Mouse (Mus musculus) left cerebral cortex, postnatal 10 days (tissue): Measurements from ENCODE around the gene Tmem178b. TPM values are rescaled to one million over a fixed set of nuclear protein-coding genes. Genes with fewer than 3 reads are reported as not detected.

Experiments
- DNase-seq, 2 experiments: peaks; one replicate each; pipeline ENCODE4 v3.0.0; 2021 to 2022; ENCODE audit warnings: low spot score in 2 of 2, mixed read lengths in 1 of 2; ENCODE audit errors: extremely low spot score in 1 of 2
- intact Hi-C: fragments of 180-260 bp; cut with DNase I; formaldehyde crosslinking; loops from one replicate; pipeline ENCODE4 v1.15.1; 2025
- total RNA-seq, 2 experiments: library from RNA; stranded (reverse); gene quantifications; 2 replicates each; pipeline ENCODE4 v1.2.3; 2021

Tmem178b gene
- total RNA-seq, 2 experiments from 2014 or later, result 408 to 421 TPM

DNA sequence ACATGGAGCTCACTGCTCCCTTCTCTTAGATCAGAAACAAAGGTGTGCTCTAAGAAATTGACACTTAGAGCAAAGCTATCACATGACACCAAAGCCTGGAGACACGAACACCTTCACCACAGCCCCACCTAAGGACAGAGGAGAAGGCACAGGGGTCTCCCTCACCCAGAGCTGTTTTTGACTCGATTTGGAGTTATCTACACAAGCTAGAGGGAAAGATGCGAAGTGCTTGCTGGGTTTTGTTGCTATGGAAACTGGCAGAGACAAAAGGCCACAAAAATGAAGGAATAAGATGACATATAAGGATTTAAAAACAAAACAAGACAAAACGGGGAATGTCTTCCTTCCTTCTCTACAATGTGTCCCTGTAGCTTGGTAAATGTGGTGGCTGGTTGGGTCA lies 248.4 kb downstream of the Tmem178b start:
- intact Hi-C loops, result no loop called here

DNA sequence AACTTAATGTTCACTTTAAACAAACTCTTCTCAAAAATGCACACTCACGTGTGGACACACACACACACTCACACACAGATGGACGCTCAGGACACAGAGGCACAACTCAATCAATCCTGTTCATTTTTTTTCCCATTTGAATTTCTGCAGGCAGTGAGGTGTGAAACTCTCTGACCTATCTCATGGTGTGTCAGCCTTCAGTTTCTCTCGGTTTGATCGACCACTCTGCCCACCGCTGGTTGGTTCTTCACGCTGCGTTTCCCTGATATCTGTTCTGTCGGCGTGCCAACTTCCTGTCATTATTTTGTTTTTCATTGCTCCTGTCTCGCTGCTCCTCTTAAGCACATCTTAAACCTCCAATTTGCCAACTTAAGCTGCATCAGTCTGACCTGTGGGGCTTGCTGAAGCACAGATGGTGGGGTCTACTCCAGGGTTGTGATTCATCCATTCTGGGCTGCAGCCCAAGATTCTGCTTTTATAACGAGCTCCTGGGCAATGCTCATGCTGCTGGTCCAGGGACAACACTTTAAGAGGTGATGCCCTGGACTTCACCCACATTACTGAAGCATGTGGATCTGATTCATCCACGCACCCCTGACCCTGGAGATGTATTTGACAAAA lies 250.1 kb downstream of the Tmem178b start:
- no peak for DNase-seq

More for the DNA sequence above, 248.4 kb downstream of the Tmem178b start:
- peak in 1 of 2 experiments; percentile 34 for DNase-seq

DNA sequence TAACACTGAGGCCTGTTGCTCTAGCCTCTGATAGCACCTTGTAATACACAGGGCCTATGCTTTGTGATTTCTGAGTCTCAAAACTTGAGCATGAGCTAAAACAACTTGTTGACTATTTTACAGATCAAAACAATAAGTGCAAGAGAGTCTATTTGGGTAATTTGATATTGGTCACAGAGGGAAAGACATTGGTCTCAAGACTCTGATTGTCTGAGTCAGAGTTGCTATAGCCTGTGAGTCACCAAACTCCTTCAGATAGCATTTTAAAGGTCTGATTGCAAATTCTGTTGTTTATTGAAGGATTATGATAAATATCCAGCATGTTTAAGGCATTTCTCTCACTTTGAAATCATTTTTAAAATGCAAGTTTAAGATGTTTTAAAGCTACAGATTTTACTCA lies 250.9 kb downstream of the Tmem178b start:
- intact Hi-C loops, result no loop called here
- no peak for DNase-seq

More for the DNA sequence above, 250.1 kb downstream of the Tmem178b start:
- intact Hi-C loops, result no loop called here

DNA sequence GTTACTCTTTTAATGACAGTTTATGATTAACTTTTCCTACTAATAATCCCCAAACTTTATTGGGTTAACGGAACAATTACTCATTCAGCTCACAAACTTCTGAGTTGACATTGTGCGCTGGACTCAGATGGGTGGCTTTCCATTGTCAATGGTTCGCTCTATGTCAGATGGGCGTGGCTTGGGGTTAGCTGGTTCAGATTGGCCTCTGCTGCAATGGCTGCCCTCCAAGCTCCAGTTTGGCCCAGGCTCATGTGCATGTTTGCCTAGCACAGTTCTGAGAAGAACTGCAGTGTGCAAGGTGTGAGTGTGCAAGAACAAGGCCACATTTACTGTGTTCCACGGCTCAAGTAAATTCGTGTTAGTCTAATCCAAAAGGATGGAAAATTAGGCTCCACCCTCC lies 255.6 kb downstream of the Tmem178b start:
- intact Hi-C loops, result no loop called here
- no peak for DNase-seq

DNA sequence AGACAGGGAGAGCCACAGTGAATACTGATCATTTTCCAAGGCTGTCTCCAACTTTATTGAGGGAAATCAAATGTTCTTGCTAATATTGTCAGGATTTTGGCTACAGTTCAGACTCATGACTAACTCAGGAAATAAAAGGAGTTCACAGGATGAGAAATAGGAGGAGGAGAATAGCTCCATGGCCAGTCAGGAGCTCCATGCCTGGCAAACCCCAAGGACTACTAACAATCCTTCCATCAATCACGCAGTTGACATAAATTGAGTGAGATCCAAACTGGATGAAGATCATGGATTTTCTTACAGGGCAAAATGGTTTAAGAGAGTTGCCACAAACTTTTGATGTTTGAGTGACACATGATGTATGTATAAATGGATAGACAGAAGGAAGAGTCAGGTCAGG lies 258.9 kb downstream of the Tmem178b start:
- intact Hi-C loops, result no loop called here
- DNase-seq, result no peak

DNA sequence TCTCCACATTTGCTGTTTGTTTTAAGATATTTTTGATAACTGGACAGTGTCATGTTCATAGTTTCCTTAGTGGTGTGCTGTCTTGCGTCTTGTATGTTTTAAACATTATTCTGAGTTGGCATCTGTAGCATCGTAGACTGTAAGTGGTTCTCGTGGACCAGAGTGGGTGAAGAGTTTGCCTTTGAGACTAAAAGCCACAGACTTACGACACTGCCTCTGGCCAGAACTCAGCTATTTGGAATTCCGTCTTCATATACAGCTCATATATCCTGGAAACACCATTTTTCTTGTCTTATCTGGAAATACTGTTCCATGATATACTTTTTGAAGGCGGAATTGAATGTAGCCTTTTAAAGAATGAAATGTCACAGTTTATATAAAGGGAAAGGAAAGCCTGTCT lies 260.4 kb downstream of the Tmem178b start:
- intact Hi-C loops, result no loop called here
- DNase-seq, result no peak

DNA sequence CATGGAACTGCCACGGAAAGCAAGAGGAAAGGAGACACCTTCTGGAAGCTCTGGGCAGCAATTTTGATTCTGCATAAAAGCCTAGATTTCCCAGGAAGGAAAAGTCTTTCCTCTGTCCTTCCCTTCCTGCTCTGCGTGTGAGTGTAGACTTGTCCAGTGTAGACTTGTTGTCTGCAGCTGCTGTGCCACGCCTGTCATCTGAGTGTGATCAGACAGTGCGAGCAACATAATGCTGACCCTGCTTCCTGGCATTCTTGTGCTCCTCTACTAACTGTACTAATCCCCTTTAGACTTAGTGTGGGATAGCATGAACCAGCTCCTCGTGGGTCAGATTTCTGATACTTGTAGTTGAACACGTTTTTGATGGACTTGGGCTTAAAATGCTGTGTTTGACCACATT lies 262.6 kb downstream of the Tmem178b start:
- intact Hi-C loops, result no loop called here
- no peak for DNase-seq

DNA sequence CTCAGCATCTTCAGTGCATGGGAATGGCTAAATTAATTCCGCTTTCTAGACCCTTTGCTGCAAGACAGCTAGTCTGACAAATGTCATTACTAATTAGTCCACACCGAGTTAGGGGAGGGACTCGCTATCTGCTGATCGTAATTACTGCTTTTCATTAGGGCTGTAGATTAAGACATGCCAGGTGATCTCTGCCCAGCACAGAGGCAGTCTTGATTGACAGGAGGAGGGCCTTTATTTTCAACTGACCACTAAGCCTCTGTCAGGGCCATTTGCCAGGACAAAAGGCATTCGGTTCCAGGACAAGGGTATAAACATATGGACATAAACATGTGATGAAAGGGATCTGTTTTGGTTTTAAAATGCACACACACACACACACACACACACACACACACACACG lies 264.3 kb downstream of the Tmem178b start:
- DNase-seq, result no peak
- intact Hi-C loops, result no loop called here

DNA sequence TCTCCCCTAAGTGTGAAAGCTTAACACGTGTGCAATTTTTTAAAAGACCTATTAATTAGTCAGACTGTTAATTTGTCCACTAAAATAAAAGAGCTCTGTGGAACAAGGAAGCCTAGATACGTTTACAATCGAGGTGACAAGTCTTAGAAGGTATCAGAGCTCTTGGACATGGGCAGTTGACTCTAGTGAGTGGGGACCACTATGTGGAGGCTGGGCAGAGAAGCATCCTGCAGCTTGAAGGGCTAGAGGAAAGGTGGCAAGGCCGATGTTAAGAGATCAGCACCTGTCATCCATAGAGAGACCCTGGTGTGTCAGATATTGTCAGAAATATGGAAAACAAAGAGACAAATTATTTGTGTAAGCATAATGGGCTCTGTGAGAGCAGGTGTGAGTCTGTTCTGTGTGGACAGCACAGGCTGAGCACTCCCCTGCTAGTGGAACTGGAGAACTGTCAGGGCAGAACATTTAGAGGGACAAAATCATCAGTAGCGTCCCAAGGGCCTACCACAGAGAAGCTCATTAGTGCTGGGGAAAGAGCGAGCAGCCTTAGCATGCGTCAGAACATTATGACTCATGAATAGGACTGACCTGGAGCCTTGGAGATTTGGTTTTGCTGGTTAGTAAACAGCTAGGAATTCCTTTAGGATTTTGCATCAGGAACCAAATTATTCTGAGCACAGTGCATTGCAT lies 264.9 kb downstream of the Tmem178b start:
- intact Hi-C loops, result no loop called here
- no peak for DNase-seq

DNA sequence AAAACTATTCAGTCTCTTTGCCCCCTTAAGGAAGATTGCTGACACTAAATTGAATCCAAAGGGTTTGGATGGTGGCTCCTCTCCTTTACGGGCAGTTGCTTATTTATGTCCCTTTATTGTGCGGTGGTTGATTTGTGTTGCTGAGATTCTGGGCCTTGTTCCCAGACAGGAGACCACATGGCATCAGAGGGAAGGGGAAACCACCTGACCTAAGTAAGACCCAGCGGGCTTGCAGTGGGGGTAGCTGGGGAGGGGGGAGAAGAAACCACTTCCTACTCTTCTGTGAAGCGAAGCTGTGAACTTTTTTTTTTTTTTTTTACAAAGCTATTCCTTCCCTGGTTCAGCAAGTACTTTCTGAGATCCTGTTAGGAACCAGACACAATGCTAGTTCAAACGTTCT lies 269.5 kb downstream of the Tmem178b start:
- no peak for DNase-seq
- intact Hi-C loops, result no loop called here

DNA sequence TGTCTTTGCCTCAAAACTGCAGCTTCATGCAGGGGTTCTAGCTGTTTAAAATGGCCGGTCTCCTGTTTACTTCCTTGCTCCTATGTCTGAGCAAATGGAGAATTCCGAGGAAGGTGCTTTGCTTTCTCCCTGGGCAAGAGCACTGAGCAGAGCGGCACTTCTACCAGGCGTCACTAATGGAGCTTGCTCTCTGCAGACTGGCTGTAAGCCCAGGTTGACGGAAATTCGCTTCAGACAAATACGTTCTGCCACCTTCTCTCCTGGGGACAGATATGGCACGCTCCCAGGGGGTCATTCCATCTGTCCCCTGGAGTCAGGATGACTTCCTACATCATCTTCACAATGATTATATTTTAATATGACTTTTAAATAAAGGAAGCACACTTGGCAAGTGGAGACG lies 271.3 kb downstream of the Tmem178b start:
- DNase-seq, result no peak
- intact Hi-C loops, result no loop called here

DNA sequence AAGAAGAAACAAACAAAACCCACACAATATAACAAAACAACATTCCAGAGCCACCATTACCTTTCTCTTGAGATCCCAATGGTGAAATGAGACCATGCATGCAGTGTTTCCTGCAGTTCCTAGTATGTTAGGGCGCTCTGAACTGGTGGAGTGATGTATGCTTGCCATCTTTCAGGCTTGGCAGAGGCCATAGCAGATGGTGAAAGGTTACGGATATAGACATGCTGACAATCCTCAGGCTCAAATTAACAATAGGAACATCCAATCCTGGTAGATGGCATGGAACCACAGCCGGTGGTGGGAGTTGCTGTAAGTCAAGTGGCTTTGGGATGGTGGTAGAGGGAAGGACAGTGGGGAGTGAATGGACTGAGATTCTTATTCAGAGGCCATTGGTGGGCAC lies 272.5 kb downstream of the Tmem178b start:
- intact Hi-C loops, result no loop called here

DNA sequence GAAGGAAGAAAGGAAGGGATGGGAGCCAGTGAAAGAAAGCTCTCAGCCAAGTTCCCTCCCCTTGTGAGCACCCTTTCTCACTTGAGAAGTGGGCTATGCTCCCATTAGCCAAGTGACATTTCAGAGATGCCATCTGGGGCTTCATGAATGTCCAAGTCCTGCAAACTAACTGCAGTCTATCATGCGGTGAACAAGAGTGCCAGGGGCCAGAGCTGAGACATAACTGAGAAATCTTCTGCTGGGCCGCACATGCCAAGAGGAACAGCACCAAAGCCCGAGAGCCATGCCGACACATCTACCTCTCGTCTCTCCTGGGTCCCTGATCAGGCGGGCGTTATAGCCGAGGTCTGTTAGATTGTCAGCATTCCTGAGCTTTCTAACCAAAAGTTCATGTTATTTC lies 279.2 kb downstream of the Tmem178b start:
- DNase-seq, result no peak
- intact Hi-C loops, result no loop called here

More for the DNA sequence above, 272.5 kb downstream of the Tmem178b start:
- no peak for DNase-seq

DNA sequence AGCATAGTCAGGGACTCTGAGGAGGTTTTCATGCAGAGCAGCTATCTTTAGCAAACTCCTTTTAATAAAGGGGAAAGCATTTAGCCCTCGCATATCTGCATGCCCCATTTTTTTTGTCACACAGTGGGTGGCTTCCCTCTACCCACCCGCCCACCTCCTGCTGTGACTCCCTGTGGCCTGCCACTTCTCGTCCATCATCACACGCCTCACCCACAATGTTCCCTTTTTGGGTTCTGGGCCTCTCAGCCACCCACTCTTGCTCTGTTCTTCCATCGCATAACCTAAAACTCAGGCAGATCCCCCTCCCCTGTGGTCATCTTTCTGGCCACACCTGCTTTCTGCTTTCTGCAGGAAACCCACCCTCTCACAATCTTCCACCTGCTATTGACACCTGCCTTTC lies 288.3 kb downstream of the Tmem178b start:
- intact Hi-C loops, result no loop called here
- peak in 1 of 2 experiments; percentile 30 for DNase-seq

DNA sequence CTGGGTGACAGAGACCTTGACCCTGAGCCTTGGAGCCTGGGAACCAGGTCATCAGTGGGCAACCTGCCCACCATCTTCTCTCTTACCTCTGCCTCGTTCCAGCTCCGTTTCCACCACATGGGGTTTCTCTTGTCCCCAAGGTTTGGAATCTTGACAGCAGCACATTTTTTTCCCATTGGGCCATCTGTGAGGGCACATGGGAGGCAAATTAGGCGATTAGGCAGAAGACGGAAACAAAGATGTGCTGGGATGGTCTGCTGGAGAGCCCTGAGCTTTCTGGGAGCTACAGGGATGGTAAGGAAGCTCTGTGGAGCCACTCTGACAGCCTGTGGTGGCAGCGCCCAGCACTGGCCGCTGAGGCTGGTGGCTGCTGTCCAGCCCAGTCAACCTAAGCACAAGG lies 300.5 kb downstream of the Tmem178b start:
- peak in 1 of 2 experiments; percentile 19 for DNase-seq
- intact Hi-C loops, result no loop called here

DNA sequence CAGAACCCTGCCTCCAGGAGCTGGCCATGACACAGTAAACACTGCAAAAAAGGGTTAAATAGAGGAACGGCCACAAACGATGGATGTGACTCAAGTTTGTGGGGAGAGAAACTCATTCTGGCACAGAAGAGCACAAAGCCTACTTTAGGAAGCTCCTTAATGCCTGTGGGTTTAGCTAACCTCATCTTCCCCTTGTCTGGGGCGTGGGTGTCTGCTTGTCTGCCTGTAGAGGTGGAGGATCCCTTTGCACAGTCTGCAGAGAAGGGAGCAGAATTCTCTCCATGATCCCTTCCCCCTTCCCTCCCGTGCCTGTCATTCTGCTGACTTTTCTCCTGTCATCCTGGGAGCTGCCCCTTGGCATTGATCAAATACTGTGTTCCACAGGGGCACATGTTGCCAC lies 304.8 kb downstream of the Tmem178b start:
- no peak for DNase-seq
- intact Hi-C loops, result no loop called here

DNA sequence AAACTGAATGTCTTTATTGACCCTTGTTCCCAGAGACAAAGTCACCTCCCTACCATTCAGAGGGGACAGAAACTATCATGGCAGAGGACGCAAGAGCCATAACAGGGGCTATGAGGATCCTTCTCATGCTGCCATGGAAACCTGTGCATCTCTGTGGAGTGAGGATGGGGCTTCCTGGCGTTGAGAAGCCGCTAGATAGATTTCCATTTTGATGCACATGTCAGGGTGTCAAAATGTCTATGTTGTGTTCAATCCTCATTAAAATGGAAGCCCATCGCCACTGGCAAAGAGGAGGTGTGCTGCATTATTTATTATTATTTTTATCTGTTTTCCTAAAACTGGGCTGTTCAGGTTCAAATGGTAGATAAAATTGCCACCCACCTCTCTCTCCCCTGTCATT lies 307.5 kb downstream of the Tmem178b start:
- no peak for DNase-seq
- intact Hi-C loops, result no loop called here

DNA sequence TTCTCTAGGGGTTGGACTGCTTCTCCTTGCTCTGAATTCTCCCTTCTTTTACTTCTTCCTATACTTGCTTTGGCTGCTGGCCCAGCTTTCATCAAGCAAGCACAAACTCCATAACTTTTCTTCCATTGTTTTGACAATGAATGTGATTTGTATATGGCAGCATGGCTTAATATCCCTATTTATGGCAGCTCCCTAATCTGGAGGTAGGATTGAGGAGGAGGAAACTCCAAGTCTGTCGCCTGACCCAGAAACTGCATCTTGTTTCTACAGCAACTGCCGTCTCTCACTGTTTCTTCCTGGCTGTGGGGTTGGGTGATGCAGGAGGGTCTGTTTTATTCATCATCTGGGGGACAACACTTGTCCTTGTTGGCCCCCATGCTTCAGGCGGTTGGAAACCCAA lies 327.6 kb downstream of the Tmem178b start:
- intact Hi-C loops, result no loop called here
- no peak for DNase-seq

DNA sequence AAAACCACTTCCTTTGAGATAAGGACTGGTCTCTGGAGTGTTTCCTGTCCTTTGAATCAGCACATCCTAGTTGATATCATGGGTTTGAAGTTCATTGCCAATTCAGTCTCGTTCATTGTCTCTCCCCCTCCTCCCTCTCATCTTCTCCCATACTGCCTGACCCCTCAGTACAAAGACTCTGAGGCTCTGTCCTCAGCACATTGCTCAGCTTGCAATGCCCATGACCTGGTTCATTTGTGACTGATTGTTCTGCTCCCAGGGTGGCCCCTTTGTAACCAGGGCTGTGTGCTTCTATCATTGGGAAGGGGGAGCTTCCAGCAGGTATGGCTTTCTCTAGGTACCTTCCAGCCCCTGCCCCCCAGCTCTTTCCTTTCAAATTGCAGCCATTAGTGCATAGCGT lies 329.5 kb downstream of the Tmem178b start:
- no peak for DNase-seq
- intact Hi-C loops, result no loop called here

DNA sequence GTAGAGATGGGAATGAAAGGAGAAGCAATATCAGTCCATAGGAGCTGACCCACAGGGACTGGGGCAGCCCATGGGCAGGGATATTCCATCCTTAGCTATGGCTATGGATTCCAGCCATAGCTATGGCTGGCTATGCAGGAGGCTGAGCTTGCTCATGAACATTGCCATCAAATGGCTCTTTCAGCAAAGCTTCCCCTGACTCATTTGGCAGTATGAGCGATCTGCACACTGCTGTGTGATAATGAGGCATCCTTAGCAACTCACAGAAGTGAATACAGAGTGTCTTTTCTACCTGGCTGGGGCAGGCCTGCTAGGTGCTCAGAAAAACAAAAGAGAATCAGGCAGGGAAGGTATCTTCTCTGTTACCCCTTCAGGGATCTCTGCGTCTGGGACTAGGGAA lies 332.3 kb downstream of the Tmem178b start:
- DNase-seq, result no peak
- intact Hi-C loops, result no loop called here

DNA sequence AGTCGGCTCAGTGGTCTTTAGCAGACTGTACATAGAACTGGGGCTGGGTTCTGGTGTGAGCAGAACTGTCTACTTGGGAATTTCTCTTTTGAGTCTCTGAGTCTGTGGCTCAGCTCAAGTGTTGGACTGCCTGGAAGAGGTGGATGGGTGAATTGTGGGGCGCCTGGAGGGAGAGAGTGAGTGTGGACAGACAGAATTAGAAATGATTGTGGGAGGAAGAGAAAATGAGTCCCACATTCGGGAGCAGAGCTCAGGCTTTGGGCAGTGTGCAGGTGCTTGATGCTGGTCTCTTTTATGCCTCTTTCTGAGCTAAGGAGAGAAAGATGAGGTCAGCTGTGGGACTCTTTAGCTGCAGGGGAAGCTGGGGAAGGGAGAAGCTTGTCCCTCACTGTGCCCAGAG lies 334.9 kb downstream of the Tmem178b start:
- intact Hi-C loops, result no loop called here
- no peak for DNase-seq
